Mouse (Mus musculus) adrenal gland, adult 10 weeks (tissue): ENCODE results near the gene Mink1. TPM values are rescaled to one million over a fixed set of nuclear protein-coding genes. Genes with fewer than 3 reads are reported as not detected.

Source experiments
- polyA plus RNA-seq: library from polyadenylated mRNA; stranded (reverse); fragments of 350-450 nt; fragmentation: Illumina TruSeq; extraction: RNeasy Lipid Tissue Mini Kit (QIAGEN cat#74804); gene quantifications from one replicate; pipeline ENCODE4 v1.2.3, GENCODE M21; 2014; ENCODE audit warnings: low read depth, low replicate concordance

Mink1 gene
- polyA plus RNA-seq: 2.2 TPM

DNA sequence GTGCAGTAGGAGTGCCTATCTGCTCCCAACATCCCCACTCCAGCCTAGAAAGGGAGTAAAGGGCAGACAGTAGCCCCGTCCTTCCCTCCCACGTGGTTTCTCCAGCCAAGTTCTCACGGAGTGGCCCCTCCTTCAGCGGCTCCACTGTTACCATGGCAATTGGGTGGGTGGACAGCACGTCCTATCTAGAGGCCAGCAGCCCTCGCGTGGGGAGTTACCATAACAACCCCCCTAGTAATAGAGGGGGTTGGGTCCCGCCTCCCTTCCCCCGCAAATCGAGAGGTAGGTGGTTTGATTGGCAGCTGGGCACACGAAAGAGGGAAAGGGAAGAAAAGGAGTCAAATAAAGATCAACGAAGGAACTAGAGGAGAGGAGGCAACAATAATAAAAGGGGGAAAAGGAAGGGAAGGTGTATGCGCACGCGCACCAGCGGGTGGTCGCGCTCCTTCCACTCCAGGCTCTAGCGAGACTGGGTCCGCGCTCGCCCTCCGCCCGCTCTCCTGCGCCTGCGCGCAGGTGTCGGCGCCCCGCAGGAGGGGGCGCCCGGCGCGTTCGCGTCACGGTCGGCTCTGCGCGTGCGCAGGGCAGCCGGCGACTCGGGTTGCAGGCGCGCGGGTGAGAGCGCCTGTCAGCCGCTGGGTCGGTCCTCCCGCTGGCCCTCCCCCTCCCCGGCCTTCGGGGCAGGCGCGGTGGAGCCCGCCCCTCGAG is at the start of gene Mink1:
Gene Mink1 (plus strand): TSS at position 595 of the 708 bp plus-strand sequence.

DNA sequence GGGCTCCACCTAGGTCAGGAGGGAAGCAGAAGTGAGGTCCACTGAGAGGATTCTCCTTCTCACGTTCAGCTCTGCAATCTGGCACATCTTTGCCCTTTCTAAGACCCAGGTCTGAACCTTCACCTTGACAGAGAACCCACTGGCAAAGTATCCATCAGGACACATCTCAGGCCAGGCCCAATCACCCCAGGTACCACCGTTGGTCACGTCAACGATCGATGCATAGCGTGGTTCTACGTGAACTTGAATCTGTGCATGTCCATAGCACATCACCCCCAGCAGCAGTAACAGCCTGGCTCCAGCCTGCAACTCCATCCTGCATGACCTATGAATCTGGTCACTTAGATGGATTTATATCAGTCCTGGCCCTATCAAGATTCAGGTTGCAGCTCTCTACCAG is 48.4 kb upstream of the Mink1 start, which contains the start of gene Vmo1:
Gene Vmo1 (minus strand): TSS at position 329 of the 400 bp plus-strand sequence.

DNA sequence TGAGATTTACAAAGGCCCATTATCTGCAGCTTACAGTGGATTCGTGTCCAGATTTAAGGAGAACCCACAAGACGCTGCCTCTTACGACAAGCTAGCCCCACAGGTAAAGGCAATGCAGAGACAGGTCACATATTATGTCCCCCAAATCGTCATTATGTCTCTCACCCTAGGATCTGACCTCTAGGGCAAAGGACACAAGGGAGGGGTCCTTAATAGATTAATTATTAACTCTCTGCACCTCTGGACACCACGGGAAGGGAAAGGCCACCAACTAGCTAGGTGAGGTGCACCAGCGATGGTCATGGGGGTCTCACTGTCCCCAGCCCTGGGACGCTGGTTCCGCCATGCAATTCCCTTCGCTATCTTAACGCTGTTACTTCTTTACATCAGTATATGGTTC is 43.8 kb upstream of the Mink1 start, which contains the start of gene Gltpd2:
Gene Gltpd2 (plus strand): TSS at position 274 of the 400 bp plus-strand sequence.

DNA sequence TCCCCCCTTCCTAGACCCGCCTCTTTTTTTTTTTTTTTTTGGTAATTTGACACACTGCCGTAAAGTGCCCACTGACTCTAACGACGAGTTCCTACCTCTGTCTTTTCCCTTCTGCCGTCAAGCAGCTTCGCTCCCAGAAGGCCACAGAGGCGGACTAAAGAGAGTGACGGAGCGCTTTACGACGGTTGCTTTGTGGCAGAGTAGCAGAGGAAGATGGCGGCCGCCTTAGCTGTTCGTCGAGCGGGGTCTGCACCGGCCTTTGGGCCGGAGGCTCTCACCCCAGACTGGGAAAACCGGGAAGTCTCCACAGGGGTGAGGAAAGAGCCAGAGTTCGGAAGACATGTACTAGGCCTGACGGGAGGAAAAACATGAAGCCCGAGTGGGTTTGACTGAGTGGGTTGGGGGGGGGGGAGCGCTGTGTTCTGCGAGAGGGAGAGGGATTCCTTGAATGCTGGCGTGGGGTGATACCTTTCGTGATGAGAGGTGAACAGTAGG is 37.5 kb upstream of the Mink1 start, which contains the start of gene Psmb6:
Gene Psmb6 (plus strand): TSS at position 184 of the 495 bp plus-strand sequence.

DNA sequence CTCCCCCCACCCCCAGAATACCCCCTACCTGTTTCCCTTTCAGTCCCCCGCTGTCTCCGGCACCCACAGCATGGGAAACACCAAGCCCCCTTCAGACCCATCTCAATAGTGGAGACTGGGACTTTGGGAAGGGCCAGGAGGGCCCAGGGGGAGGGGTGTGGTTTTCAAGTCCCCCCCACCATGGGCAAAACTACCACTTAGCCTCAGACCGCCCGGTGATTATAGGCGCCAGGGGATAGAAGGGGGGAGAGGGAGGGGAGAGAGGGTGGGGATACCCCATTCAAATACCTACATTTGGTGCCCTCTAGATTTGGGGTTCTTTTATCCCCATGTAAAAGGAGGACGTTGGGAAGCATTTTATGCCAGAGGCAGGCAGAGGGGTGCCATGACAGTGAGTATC is 29.8 kb upstream of the Mink1 start, which contains the start of gene Gm40193:
Gene Gm40193 (minus strand): TSS at position 101 of the 400 bp plus-strand sequence.

DNA sequence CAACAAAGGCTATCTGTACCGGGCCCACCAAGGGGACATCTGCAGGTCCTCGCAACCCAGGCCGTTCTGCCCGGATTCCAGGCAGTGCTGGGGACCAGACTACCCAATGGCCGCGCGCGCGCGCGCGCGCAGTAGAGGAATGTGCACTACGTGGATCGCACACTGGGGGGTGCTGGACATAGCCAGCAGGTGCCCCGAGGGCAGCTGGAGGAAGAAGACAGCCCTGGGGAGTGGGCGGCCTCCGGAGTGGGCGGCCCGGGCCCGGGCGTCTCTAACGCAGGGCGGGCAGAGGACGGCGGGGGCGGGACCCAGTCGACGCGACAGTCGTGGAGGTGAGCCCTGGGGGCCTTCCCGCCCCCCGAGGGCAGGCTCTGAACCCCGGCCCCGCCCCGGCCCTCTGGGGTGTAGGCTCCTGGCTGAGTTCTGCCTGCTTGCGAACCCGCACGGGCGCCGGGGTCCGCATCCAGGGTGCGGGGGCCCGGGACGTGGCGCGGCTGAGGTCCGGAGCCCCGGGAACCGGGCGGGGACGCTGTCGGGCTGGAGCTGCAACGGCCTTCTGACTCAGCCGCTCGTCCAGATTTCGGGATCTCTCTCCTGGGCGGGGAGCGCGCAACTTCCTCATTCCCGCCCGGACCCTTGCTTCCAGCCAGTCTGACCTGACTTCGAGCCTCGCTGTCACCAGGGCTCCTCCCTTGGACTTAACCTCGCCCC is 22.6 kb upstream of the Mink1 start, which contains the start of gene Pld2:
Gene Pld2 (plus strand): TSS at position 188 of the 711 bp plus-strand sequence.

DNA sequence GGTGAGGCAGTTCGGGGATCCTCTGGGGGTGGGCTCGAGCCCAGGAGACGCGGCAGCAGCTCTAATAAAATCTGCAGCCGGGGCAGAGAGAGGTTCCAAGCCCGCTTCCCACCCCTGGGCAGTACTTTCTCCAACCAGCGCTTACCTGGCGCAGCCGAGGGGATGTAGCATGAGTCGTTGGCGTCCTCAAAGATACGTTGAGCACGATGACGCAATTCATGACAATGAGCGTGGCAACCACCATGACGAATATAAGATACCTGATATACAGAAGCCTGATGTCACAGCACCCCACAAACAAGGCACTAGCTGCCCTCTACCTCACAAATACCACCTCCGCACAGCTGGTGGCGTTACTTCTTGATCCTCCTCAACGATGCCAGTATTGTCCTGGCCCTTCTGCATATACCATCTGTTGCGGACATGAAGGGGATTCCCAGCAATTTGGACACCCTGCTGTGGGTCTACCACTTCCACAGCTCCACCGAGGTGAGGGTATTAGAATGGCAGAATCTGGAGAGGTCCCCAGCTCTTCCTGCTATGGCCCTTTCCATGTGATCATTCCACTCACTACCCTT is 52.9 kb downstream of the Mink1 start, which contains the start of gene 4930544D05Rik:
Gene 4930544D05Rik (plus strand): TSS at position 333 of the 578 bp plus-strand sequence.

DNA sequence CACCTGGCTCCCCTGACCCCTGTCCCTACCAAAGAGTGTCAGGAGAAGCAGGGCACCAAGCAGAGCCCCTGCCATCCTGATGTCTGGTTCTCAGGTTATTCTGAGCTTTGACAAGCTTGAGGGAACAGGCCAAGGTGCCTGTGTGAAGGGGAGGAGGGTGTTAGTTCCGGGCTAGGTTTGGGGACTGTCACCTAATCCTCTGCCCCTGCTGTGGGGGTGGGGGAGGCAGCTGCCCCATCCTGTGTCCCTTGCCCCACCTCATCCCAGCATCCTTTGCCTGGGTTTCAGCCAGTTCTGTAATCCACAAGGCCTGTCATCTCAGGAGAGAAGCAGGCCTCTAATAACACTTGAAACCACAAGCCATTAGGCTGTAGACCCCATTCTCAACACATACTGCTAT is 56.4 kb downstream of the Mink1 start, which contains the start of gene Chrne:
Gene Chrne (minus strand): TSS at position 116 of the 400 bp plus-strand sequence.

DNA sequence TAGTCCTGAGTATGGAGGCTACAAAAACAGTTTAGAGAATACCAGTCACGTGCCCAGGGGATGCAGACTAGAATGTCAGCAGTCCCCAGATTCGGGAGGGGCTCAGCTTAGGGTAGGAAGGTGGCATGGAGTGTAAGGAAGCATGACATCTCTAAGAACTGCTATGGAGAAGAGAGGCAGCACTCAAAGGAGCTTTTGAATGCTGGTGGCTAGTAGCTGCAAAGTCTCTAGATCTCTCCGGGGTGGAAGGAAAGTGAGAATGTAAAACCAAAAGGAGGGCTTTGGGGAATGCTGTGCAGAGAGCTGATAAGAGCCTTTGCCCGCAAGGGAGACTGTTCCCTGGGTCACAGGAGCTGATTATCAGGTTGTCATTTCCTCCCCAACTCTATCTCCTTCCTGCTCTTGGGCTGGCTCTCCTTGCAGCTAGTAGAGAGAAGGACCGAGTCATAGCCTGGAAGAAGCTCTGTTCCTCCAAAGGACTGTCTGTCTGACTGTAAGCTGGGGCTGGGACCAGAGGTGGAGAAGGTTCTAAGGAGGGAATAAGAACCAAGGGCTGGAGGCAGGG is 76.1 kb downstream of the Mink1 start, which contains the start of gene Gp1ba:
Gene Gp1ba (plus strand): TSS at position 409 of the 565 bp plus-strand sequence.

DNA sequence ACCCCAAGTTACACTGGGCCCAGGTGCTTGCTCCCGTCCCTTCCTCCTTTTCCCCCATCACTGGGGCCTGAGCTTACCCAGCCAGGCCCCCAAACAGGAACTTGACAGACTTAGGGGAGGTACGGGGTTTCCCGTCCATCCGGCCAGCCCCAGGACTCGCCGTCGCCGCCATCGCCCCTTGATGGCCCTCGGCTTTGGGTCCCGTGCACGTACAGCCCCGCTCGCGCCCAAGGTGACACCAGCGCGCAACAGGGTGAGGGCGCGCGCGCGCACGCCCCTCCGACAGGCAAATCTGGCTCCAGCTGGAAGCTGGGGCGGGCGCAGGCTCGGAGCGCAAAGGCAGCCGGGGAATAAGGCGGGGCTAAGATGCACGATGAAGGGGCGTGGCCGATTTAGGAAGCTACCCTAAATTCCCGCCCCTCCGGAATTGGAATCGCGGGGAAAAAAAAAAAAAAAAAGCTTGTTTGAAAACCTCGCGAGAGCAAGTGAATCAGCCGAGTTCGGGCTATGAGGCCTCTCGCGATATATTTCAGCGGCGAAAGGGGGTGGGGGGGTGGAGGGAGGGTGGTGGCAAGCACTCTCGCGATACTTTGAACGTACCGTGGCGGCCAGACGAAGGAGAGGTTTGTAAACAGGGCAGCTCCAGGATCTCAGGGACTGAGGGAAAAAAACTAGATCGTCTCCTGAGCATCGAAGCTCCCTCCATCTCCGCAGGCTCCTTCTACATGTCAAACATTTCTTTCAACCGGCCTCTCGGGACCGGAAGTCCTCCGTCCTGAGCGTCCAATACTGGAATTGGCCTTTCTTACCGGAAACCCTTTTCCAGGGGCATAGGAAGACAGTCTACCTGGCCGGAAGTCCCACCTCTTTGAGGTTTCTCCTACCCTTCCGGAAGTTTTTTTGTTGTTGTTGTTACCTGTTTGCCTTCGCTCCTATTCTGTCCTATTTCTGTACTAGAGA is 84.3 kb downstream of the Mink1 start, which contains the start of the genes Rnf167 and Slc25a11:
Gene Rnf167 (plus strand): TSS at position 545 of the 960 bp plus-strand sequence.
Gene Slc25a11 (minus strand): TSS at position 789 of the 960 bp plus-strand sequence.

DNA sequence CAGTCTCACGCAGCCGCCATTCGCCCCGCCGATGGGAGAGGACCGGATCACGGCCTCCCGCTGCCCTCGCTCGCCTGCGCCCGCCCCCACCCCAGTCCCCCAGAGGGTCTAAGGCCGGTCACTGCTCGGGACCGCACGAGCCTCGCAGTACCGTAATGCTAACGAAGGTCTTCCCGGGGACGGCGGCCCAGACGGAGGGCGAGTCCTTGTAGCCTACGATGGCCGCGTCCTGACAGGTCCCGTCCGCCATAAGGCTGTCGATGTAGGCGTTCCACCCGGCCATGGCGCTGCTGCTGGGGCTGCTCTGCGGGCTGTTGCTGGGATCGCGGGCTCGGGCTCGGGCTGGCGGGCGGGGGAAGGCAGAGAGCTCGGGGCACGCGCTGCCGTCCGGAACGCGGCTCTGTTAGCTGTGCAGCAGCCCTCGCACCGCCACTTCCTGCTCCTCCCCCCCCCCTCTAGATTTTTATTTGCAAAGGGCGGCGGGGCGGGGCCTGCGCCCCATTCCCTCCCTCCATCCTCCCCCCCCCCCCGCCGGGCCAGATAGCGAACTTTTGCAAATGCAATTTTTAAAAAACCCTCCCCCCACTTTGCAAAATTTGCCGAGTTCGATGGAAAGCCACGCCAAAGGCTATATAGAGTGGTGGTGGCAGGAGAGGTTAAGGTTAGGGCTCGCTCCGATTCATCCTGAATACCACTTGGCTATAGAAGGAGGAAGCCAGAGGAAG is 91.7 kb downstream of the Mink1 start, which contains the start of gene Pfn1:
Gene Pfn1 (minus strand): TSS at position 447 of the 725 bp plus-strand sequence.

DNA sequence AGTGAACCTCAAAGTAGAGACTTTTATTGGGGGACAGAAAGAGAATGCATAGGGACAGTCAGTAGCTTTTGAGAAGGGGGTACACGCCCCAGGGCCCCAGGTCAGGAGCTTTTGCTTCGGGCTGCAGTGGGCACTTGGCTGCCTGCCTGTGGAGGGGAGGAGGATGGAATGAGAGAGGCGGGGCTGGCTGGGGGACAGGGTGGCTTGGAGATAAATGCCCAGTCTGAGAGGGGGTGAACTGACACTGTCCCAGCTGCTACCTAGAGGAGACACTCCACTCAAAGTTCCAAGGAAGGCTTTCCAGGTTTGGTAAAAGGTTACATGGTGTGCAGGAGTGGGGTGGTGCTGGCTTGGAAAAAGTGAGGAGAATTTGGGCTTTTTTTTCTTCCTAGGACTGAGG is 94.3 kb downstream of the Mink1 start, which contains the start of gene Eno3:
Gene Eno3 (plus strand): TSS at position 239 of the 400 bp plus-strand sequence.

Other genes starting within 250 kb of the Mink1 start
- not detected for gene Alox12e, start 240.3 kb upstream of the Mink1 start, polyA plus RNA-seq
- gene Alox15, start 210.8 kb upstream of the Mink1 start, polyA plus RNA-seq: not detected
- 8.9 TPM for gene Pelp1, start 152.8 kb upstream of the Mink1 start, polyA plus RNA-seq
- gene Arrb2, start 130.2 kb upstream of the Mink1 start, polyA plus RNA-seq: 2.3 TPM
- 5.6 TPM for gene Med11, start 111.0 kb upstream of the Mink1 start, polyA plus RNA-seq
- 0.35 TPM for gene Zmynd15, start 103.4 kb upstream of the Mink1 start, polyA plus RNA-seq
- 10.3 TPM for gene Cxcl16, start 102.9 kb upstream of the Mink1 start, polyA plus RNA-seq
- not detected for gene Tm4sf5, start 57.6 kb upstream of the Mink1 start, polyA plus RNA-seq
- gene Vmo1, start 48.3 kb upstream of the Mink1 start, polyA plus RNA-seq: not detected
- gene Gltpd2, start 43.7 kb upstream of the Mink1 start, polyA plus RNA-seq: not detected
- gene Psmb6, start 37.5 kb upstream of the Mink1 start, polyA plus RNA-seq: 23.1 TPM
- gene Gm40193, start 29.9 kb upstream of the Mink1 start, polyA plus RNA-seq: not detected
- gene Pld2, start 22.8 kb upstream of the Mink1 start, polyA plus RNA-seq: 1.0 TPM
- gene 4930544D05Rik, start 53.0 kb downstream of the Mink1 start, polyA plus RNA-seq: not detected
- gene Chrne, start 56.3 kb downstream of the Mink1 start, polyA plus RNA-seq: not detected
- not detected for gene Gp1ba, start 76.2 kb downstream of the Mink1 start, polyA plus RNA-seq
- 33.4 TPM for gene Rnf167, start 84.4 kb downstream of the Mink1 start, polyA plus RNA-seq
- gene Slc25a11, start 84.6 kb downstream of the Mink1 start, polyA plus RNA-seq: 30.6 TPM
- gene Pfn1, start 91.8 kb downstream of the Mink1 start, polyA plus RNA-seq: 121 TPM
- gene Eno3, start 94.3 kb downstream of the Mink1 start, polyA plus RNA-seq: 2.7 TPM
- gene Spag7, start 106.5 kb downstream of the Mink1 start, polyA plus RNA-seq: 39.1 TPM
- gene Camta2, start 125.2 kb downstream of the Mink1 start, polyA plus RNA-seq: 0.87 TPM
- gene Inca1, start 137.3 kb downstream of the Mink1 start, polyA plus RNA-seq: 3.7 TPM
- gene Kif1c, start 137.7 kb downstream of the Mink1 start, polyA plus RNA-seq: 32.8 TPM
- gene Zfp3, start 201.3 kb downstream of the Mink1 start, polyA plus RNA-seq: 4.4 TPM
- 1.6 TPM for gene Scimp, start 249.7 kb downstream of the Mink1 start, polyA plus RNA-seq